In the genomic region with DNA sequence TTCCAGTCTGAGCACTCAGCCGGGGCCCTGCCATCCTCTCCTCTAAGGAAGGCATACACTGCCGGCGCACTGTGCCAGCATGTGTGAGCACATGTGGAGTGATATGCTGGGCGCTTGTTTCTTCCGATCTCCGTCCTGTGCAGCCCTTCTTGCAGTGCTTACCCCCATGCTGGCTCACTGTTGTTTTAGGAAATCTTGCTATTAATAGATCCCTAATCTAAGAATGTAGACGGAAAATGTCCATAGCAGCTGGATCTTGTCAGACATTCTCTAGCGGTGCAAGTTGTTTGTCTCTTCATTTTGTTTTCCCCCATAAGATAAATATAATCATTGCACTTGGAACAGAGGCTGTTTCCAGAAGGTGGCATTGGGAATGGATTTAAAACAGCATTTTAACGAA, we compare ENCODE assay signal across 15 mouse cellular contexts.
DNase-seq lines count a peak whose midpoint lies in the region; ATAC-seq and TF ChIP-seq lines count a peak whose summit lies in the region.
"Had no signal": no experiment of that assay in that cellular context is flagged by ENCODE, and none has a peak within 500 bp of the region (broad histone marks: within the 10 kb centered on the region; RNA-seq: fewer than 3 reads in every experiment).

No protein-coding gene starts in this region.

- no peaks in the 10 kb centered on the region for H3K9me3 ChIP-seq in forebrain, postnatal 0 days (ENCODE audit: low read length)
- 0 out of 2 replicates have a peak, but pooled peaks cover 3% of the 10 kb centered on the region for H3K9me3 ChIP-seq in forebrain, embryonic 12.5 days
- peaks cover 11% of the 10 kb centered on the region; the same call in 1 of the 2 replicates for H3K9me3 ChIP-seq in kidney, embryonic 14.5 days (ENCODE audit: control insufficient read depth, low read length)
- H3K9me3 ChIP-seq in neural tube, embryonic 15.5 days (replicated peaks) = no peaks in the 10 kb centered on the region

- no peak overlapping the region for H3K27ac ChIP-seq in forebrain, postnatal 0 days (ENCODE audit: low read depth, low read length)
- H3K27ac ChIP-seq in forebrain, embryonic 12.5 days = no peak overlapping the region
- 0 out of 2 replicates have a peak overlapping the region, but pooled peaks have one; percentile 27 for H3K27ac ChIP-seq in kidney, embryonic 14.5 days (ENCODE audit: low read depth, low read length)
- H3K27ac ChIP-seq in neural tube, embryonic 15.5 days (replicated peaks) = 0 out of 2 replicates have a peak overlapping the region, but pooled peaks have one; percentile 11
- H3K27ac ChIP-seq: midbrain, embryonic 10.5 days had no signal

- no peak overlapping the region for H3K4me2 ChIP-seq in forebrain, postnatal 0 days (ENCODE audit: low read depth)
- H3K4me2 ChIP-seq in forebrain, embryonic 12.5 days = no peak overlapping the region
- no peak overlapping the region for H3K4me2 ChIP-seq in kidney, embryonic 14.5 days (replicated peaks; ENCODE audit: low read depth, low read length)
- no peak overlapping the region for H3K4me2 ChIP-seq in neural tube, embryonic 15.5 days

- no peaks in the 10 kb centered on the region for H3K36me3 ChIP-seq in forebrain, postnatal 0 days (ENCODE audit: insufficient read depth)
- 0 out of 2 replicates have a peak, but pooled peaks cover 3% of the 10 kb centered on the region for H3K36me3 ChIP-seq in forebrain, embryonic 12.5 days (replicated peaks)
- no peaks in the 10 kb centered on the region for H3K36me3 ChIP-seq in kidney, embryonic 14.5 days (ENCODE audit: control insufficient read depth, insufficient read depth, low read length)
- no peaks in the 10 kb centered on the region for H3K36me3 ChIP-seq in neural tube, embryonic 15.5 days

- no peak for TF ChIP-seq CTCF in forebrain, postnatal 0 days (IDR thresholded peaks at IDR 0.05; ENCODE audit: low read depth)

- peak overlapping the region; percentile 14; the same call in 1 of the 2 replicates for H3K9ac ChIP-seq in forebrain, postnatal 0 days
- H3K9ac ChIP-seq in forebrain, embryonic 12.5 days = no peak overlapping the region
- H3K9ac ChIP-seq in kidney, embryonic 14.5 days (ENCODE audit: low read depth, low read length) = no peak overlapping the region
- H3K9ac ChIP-seq in neural tube, embryonic 15.5 days (replicated peaks) = no peak overlapping the region

- WGBS in forebrain, postnatal 0 days = 60% methylated on average over 9 of the region's 9 CpGs
- 86% methylated on average over 9 of the region's 9 CpGs for WGBS in forebrain, embryonic 12.5 days
- 70% methylated on average over 9 of the region's 9 CpGs for WGBS in kidney, embryonic 14.5 days
- 75% methylated on average over 9 of the region's 9 CpGs for WGBS in neural tube, embryonic 15.5 days

- no peaks in the 10 kb centered on the region for H3K4me1 ChIP-seq in forebrain, postnatal 0 days (ENCODE audit: insufficient read depth)
- H3K4me1 ChIP-seq in forebrain, embryonic 12.5 days = peaks cover 15% of the 10 kb centered on the region
- H3K4me1 ChIP-seq in kidney, embryonic 14.5 days (ENCODE audit: control insufficient read depth, insufficient read depth, low read length) = peaks cover 27% of the 10 kb centered on the region
- H3K4me1 ChIP-seq in neural tube, embryonic 15.5 days = peaks cover 35% of the 10 kb centered on the region

- DNase-seq in forebrain, postnatal 0 days = no peak
- no peak for DNase-seq in kidney, postnatal 25 days
- no peak for DNase-seq in neural tube, embryonic 10.5 days (ENCODE audit: extremely low spot score, low spot score)
- DNase-seq in layer of hippocampus, postnatal 25 days (ENCODE audit: extremely low spot score in 1 of 2, low spot score in 1 of 2) = no peak
- no peak for DNase-seq in layer of hippocampus, adult 9-10 months (ENCODE audit: low spot score)
- DNase-seq: adrenal gland, postnatal 25 days; cerebellum, adult 8-10 months; lung, postnatal 36 days; thymus, postnatal 4 days had no signal

- no peaks in the 10 kb centered on the region for H3K27me3 ChIP-seq in forebrain, postnatal 0 days (ENCODE audit: insufficient read depth, low read length)
- no peaks in the 10 kb centered on the region for H3K27me3 ChIP-seq in forebrain, embryonic 12.5 days
- no peaks in the 10 kb centered on the region for H3K27me3 ChIP-seq in kidney, embryonic 14.5 days (ENCODE audit: control insufficient read depth, insufficient read depth, low read length)
- H3K27me3 ChIP-seq in neural tube, embryonic 15.5 days (replicated peaks) = no peaks in the 10 kb centered on the region
- H3K27me3 ChIP-seq: CH12.LX had no signal

- no peak overlapping the region for H3K4me3 ChIP-seq in forebrain, postnatal 0 days (ENCODE audit: low read depth, low read length)
- no peak overlapping the region for H3K4me3 ChIP-seq in forebrain, embryonic 12.5 days (replicated peaks)
- no peak overlapping the region for H3K4me3 ChIP-seq in kidney, embryonic 14.5 days (ENCODE audit: low read length)
- H3K4me3 ChIP-seq in neural tube, embryonic 15.5 days (replicated peaks) = no peak overlapping the region
- H3K4me3 ChIP-seq: midbrain, embryonic 10.5 days had no signal

- no peak for ATAC-seq in forebrain, postnatal 0 days
- ATAC-seq in forebrain, embryonic 12.5 days (ENCODE audit: low FRiP score) = no peak
- no peak for ATAC-seq in kidney, embryonic 14.5 days (ENCODE audit: low FRiP score, low TSS enrichment)
- ATAC-seq in neural tube, embryonic 15.5 days (ENCODE audit: low FRiP score) = no peak
- ATAC-seq: forebrain, embryonic 14.5 days had no signal

Comparison
In these comparisons a context has a peak if more than half of its experiments do, and no peak if none do; other contexts are left out.
1. H3K27ac ChIP-seq: peak in kidney, embryonic 14.5 days (single experiment) and neural tube, embryonic 15.5 days (single experiment); none in forebrain, postnatal 0 days (single experiment) and forebrain, embryonic 12.5 days (single experiment).